Mouse (Mus musculus): Measurements from ENCODE around the gene BC003965.
"Not testable (repeated sequence)": the region's sequence is repeated elsewhere in the genome, so short reads cannot be mapped to it uniquely, and the experiment has no call there.

Gene BC003965

DNA sequence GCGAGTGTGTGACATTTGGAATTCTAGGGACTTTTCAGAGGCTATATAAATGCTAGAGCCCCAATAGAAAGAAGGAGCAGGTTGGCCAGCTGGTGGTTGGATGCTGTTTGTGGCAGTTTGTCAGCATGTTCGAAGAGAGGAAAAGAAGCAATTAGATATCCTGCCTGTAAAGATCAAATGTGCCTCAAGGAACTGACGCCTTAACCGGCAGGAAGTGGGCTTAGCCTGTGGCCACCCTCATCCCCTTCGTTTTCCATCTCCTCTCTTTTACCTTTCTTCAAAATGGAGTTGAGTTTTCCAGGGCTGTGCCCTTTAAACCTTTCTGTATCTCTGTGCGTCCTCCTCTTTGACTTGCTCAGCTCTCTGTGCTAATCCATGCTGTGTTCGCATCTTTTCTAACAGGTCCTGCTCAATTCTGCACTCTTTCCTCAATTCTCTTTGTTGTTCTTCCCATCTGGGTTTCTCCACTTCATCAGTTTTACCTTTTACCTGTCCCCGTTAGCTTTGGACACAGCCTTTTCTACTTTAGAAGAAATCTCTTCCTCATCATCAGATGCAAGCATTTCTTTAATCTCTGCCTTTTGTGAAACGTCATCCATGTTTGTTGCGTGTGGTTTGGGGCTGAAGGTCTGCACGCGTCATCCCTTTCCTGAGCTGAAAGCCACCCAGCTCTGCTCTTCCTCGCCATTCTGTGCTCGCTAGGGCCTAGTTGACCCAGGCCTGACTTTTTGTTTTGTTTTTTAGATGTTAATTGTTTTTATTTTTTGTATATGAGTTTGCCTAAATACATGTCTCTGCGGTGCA lies 35.3 kb downstream of the BC003965 start:
- no peak for DNase-seq

GRCm38 (mm10) chr17:25220746-25221145 lies 36.4 kb downstream of the BC003965 start:
- DNase-seq: no peak

DNA sequence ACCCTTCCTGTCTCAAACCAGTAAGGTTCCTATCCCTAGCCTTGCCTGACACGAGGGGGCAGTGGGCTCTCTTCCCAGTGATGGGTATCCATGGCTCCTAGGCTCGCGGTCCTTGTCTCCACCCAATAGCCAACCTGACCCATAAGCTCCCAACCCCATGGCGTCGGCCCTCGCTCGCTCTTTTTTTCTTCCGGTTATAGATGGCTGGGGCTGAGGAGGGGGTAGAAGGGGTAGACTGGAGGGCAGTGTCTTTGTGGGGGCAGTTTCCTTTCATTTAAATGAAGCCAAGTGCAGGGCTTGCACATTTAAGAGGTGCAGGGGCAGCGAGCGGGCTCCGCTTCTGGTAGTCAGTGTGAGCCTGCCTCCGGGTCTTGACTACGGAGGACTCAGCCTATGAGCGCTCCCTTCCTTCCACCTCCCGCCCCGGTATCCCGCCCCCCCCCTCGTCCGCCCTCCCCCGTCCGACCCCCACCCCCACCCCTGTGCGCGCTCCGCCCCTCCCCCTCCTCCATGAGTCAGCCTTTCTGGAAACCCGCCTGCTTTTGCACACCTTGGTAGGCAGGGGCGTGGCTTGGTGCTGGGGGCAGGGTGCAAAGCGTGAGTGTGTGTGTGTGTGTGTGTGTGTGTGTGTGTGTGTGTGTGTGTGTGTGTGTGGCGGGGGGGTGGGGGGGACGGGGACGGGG lies 37.6 kb downstream of the BC003965 start:
- peak; percentile 53 for DNase-seq

GRCm38 (mm10) chr17:25222504-25222940 lies 38.2 kb downstream of the BC003965 start:
- DNase-seq: peak; percentile 19

DNA sequence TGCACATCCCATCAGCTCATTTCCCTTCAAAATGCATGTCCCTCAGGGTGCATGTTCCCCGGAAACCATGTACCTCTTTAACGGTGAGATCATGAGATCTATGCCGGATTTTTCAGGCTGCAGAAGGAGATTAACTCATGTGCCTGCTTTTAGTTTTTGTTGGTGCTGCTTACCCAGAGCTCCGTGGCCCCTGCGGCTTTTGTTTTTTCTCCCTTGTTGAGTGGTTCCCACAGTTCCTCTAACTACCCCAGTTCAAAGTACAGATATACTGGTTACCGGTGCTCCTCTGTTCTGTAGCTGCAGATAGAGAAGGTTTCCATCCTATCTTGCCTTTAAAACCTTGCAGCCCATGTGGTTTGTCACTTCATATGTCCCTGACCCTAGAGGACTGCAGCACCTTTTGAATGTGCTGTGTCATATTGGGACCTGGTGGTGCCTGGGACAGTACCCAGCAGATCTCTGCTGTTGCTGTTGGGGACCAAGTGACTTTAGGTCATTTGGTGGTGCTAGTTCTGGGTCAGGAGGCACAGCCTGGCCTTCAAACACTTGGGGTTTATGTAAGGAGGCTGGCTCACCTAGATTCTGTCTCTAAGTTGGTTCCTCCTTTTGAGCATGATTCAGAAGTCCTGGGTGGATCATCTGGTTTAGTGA lies 38.7 kb downstream of the BC003965 start:
- DNase-seq: no peak

DNA sequence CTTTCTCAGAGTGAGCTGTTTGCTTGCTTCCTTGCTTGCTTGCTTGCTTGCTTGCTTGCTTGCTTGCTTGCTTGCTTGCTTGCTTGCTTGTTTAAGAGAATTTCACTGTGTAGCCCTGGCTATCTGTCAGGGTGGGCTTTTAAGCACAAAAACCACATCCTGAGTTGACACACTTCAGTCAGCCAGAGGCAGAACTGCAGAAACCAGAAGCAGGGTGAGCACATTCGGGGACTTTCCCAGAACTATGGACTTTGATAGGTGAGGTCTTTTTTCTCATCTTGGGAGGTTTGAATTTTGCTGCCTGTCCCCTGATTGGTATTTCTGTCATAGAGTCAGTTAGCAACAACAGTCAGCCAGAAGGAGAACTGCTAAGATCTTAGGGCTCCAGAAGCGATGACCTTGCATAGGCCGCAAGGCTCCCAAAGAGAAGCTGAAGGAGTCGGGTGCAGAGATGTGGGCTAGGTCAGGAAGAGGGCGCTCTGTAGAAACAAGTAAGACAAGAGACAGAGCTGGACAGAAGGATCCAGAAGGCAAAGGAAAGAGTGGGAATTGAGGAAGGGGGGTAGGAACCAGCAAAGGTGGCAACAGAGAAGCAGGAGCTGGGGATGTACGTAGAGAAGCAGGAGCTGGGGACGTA lies 40.4 kb downstream of the BC003965 start:
- no peak for DNase-seq

DNA sequence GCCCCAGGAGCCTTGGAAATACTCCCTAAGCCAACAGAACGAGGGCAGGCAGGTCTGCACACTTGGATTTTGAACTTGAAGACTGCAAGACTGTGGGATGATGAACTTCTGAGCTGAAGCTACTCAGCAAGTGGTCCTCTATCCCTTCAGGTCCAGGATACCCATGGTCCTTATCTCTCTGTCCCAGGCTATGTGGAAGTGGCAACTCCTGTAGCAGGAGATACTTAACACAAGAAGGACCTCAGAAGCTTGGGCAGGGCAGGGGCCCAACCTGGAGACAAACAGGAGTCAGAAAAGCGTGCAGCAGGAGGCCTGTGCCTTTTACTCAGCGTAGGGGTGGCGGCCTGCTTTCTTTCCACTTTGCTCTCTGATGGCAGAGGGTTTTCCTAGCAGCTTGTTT lies 41.3 kb downstream of the BC003965 start:
- no peak for DNase-seq

DNA sequence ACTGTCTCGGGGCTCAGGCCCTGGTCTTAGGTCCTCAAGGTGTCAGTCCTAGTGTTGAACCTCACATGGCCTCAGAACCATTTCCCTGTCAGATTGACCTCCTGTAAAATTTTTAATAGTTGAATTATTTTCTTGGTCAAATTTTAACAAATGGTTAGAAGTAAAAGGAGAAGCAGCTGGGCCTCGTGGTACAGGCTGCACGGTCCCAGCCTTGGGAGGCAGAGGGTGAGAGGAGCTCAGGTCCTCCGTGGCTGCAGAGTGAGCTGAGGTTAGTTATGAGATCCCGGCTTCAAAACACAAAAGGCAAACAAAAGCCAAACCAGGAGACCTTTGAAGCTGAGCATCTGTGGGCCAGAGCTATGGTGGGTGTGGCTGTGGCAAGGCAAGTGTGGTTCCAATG lies 43.6 kb downstream of the BC003965 start:
- no peak for DNase-seq

GRCm38 (mm10) chr17:25230014-25230655 lies 45.8 kb downstream of the BC003965 start:
- not testable (repeated sequence) for DNase-seq

- no peak for DNase-seq
Observed at GRCm38 (mm10) chr17:25230700-25231099, 46.3 kb downstream of the BC003965 start.

- not testable (repeated sequence) for DNase-seq
Observed at GRCm38 (mm10) chr17:25231621-25232020, 47.3 kb downstream of the BC003965 start.

DNA sequence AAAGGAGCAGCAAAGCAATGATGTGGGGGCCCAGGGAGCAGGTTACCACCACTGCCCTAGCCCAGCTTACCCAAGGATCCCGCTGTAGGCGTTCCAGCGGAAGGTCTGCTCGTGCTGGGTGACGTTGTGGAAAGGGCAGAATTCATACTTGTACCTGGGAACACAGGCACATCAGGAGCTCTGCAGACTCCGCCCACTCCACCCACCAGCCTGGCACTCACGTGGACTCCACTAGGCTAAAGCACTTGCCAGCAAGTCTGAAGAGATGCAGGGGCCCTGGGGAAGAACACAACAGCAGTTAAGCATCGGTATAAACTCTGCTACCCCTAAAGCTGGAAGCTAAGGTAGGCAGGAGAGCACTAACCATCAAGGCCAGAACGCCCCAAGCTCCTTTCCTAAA lies 51.3 kb downstream of the BC003965 start:
- no peak for DNase-seq
